Mouse (Mus musculus) kidney, embryonic 15.5 days (tissue): ENCODE data around the gene Scgb1b12. TPM values are rescaled to one million over a fixed set of nuclear protein-coding genes. Genes with fewer than 3 reads are reported as not detected.
"Not testable (repeated sequence)": the region's sequence is repeated elsewhere in the genome, so short reads cannot be mapped to it uniquely, and the experiment has no call there.

Experiments used
- ATAC-seq: fragments of 200-750 bp; cut with Nextera tagmentation; replicated peaks from 2 replicates; pipeline ENCODE4 v1.8.0; 2017; ENCODE audit warnings: moderate TSS enrichment; ENCODE audit not compliant: low FRiP score
- H3K27ac ChIP-seq: fragments of 300-500 bp; sonication (generic); 2 replicates; pipeline ENCODE4 v1.5.1; 2015; ENCODE audit warnings: mild to moderate bottlenecking, inconsistent platforms
- H3K27me3 ChIP-seq: fragments of 300-500 bp; sonication (generic); 2 replicates; pipeline ENCODE4 v1.6.1; 2015; ENCODE audit warnings: inconsistent platforms
- H3K36me3 ChIP-seq: fragments of 300-500 bp; sonication (generic); 2 replicates; pipeline ENCODE4 v1.6.1; 2015; ENCODE audit warnings: inconsistent platforms
- H3K4me1 ChIP-seq: fragments of 300-500 bp; sonication (generic); 2 replicates; pipeline ENCODE4 v1.6.1; 2015; ENCODE audit warnings: inconsistent platforms
- H3K4me2 ChIP-seq: fragments of 300-500 bp; sonication (generic); 2 replicates; pipeline ENCODE4 v1.6.1; 2015; ENCODE audit warnings: moderate library complexity, mild to moderate bottlenecking, inconsistent platforms
- H3K4me3 ChIP-seq: fragments of 300-500 bp; sonication (generic); replicated peaks from 2 replicates; pipeline ENCODE4 v1.5.1; 2015; ENCODE audit warnings: mild to moderate bottlenecking, inconsistent platforms
- H3K9ac ChIP-seq: fragments of 300-500 bp; sonication (generic); 2 replicates; pipeline ENCODE4 v1.6.1; 2015; ENCODE audit warnings: mild to moderate bottlenecking, inconsistent platforms
- H3K9me3 ChIP-seq: fragments of 300-500 bp; sonication (generic); replicated peaks from 2 replicates; pipeline ENCODE4 v1.6.1; 2016; ENCODE audit warnings: inconsistent platforms
- WGBS: fragments of 180-500 bp; shearing (Covaris S2); methylation state at CpG from one replicate; pipeline ENCODE4 v1.1.7; 2015; ENCODE audit warnings: mixed read lengths; 5-methylcytosine and 5-hydroxymethylcytosine counted together
- polyA plus RNA-seq: library from polyadenylated mRNA; unstranded; fragments of >200 nt; fragmentation: Nextera tagmentation; extraction: Ambion mirVana; gene quantifications from 2 replicates; pipeline ENCODE4 v1.2.1, GENCODE M21; 2015

Scgb1b12 gene
- polyA plus RNA-seq: not detected in 2 replicates

DNA sequence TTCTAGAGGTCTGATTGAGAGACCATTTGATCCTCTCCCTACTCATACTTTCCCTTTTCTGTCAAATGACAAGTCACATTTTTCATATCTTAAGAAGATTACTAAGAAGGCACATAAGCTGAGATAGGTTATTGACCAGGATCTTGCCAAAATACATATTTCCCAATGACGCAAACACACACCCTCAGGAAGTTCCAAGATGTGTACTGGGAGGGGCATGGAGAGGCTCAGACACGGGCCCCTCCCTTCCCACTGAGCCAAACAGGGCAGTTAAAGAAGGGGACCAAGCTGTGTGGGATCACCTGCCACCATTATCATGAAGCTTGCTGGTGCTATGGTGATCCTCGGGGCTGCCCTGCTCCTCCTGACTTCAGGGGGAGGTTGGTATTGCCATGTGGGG is at the start of gene Scgb1b12:
Scgb1b12 (plus strand) TSS at position 301 of the 400 bp plus-strand sequence.
- not testable (repeated sequence) for H3K9me3 ChIP-seq, H3K36me3 ChIP-seq, H3K4me3 ChIP-seq, ATAC-seq, H3K27ac ChIP-seq, H3K4me1 ChIP-seq, H3K4me2 ChIP-seq, H3K27me3 ChIP-seq, H3K9ac ChIP-seq
- WGBS: 76% methylated on average over 3 of the region's 3 CpGs

DNA sequence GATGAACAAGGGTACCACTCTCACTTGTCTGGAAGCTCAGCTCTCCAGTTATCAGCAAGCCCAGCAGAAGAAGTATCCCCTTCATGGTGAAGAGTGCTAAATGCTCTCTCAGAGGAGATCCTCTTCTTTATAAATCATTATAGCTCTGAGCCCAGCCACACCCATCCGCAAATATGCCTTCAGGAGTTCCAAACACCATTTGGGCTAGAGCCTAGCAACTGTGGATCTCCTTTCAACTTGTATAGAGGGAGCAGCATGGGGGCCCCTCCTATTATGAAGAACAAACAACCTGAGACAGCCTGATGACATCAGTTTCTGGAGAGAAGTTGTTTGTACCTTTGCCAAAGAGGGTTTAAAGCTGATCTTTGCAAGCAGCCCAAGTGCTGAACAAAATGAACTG is 6.8 kb upstream of the Scgb1b12 start, which contains the start of gene Scgb2b12:
Scgb2b12 (minus strand) TSS at position 101 of the 400 bp plus-strand sequence.
- H3K4me1 ChIP-seq, ATAC-seq, H3K27me3 ChIP-seq, H3K4me2 ChIP-seq, H3K4me3 ChIP-seq, H3K36me3 ChIP-seq, H3K9me3 ChIP-seq, H3K27ac ChIP-seq, H3K9ac ChIP-seq: not testable (repeated sequence)
- WGBS: 89% methylated on average over 1 of the region's 1 CpGs

Other genes with a start within 250 kb of the Scgb1b12 start
- not detected in 2 replicates for gene Scgb1b10, start 233.3 kb upstream of the Scgb1b12 start, polyA plus RNA-seq
- gene Scgb2b11, start 123.0 kb upstream of the Scgb1b12 start, polyA plus RNA-seq: not detected in 2 replicates
- gene Scgb1b11, start 111.3 kb upstream of the Scgb1b12 start, polyA plus RNA-seq: not detected in 2 replicates
- not detected in 2 replicates for gene Scgb2b12, start 6.9 kb upstream of the Scgb1b12 start, polyA plus RNA-seq
- gene Scgb1b29, start 107.4 kb downstream of the Scgb1b12 start, polyA plus RNA-seq: not detected in 2 replicates